Mouse (Mus musculus) layer of hippocampus, adult 9-11 months (tissue): ENCODE results near the gene Olfr16.

Experiments used
- DNase-seq: peaks from one replicate; pipeline ENCODE4 v3.0.0; 2022

The Olfr16 gene

GRCm38 (mm10) chr1:172950160-172950559, at the start of gene Olfr16:
TSS of gene Olfr16 (plus strand) at chr1:172950409.
- DNase-seq = no peak

DNA sequence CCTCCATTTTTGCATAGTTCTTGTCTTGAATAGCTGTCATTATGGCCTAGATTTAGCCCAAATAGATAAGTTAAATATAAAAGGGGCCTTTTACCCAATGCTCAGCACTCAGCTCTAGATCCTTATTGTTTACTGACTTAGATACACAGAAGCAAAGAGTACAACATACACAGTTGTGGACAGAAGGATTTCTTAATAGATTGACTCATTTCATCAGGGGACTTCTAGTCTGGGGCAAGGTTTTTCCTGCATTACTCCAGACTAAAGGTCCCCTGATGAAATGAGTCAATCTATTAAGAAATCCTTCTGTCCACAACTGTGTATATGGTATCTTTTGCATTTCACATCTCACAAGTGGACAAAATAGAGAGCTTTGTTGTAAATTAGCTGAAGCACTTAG, 46.9 kb upstream of the Olfr16 start:
- no peak for DNase-seq

DNA sequence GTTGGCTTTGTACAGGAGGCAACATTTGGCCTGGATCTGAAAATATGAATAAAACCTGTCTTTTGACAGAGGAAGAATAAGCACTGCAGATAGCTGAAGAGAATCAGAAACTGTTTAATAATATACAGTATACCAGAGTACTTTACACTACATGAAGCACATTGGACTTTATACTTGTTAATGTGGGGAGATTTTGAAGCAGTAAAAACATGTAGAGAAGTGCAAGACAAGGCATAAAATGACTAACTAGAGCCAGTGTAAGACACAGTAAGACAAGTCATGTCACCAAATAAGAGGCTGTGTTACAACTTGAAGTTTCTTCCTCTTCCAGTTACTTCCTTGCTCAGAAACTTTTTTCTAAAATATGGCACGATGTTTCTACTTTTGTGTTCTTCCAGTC, 33.1 kb upstream of the Olfr16 start:
- no peak for DNase-seq

DNA sequence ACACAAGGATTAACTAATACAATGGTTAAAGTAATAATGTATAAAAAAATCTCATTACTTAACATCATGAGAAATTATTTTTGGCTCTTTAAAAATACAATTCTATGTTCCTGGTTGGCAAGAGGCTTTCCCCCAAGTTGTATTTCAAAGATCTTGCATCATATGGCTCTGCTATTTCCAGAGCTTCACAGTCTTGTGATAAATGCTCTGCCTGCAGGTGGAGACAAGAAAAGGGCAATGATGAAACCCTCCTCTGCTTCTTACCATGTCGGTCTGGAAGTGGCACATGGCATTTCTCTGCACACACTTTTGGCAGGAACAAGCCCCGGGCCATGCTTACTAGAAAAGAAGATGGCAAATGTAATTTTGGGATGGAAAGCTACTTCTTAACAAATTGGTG, 31.8 kb upstream of the Olfr16 start:
- peak; percentile 3 for DNase-seq

DNA sequence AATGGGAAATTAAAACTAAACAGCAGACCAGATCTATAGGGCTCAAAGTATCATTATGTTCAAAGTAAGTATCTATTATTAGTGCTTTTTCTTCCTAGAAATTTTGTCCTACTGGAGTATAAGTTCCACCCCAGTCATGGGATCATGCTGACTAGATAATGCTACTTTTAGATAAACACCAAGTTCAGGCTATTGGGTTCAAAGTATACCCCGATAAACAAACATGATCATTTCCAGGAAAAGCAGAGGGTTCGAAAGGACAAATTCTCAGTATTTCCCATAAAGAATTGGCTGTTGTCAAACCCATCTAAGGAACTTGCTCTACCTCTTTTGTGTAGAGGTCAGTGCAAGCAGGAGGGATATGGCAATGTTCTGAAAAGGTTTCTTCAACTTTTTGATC, 18.0 kb upstream of the Olfr16 start:
- DNase-seq = no peak

- DNase-seq = no peak
Observed at GRCm38 (mm10) chr1:172951171-172951720, 1.0 kb downstream of the Olfr16 start.

DNA sequence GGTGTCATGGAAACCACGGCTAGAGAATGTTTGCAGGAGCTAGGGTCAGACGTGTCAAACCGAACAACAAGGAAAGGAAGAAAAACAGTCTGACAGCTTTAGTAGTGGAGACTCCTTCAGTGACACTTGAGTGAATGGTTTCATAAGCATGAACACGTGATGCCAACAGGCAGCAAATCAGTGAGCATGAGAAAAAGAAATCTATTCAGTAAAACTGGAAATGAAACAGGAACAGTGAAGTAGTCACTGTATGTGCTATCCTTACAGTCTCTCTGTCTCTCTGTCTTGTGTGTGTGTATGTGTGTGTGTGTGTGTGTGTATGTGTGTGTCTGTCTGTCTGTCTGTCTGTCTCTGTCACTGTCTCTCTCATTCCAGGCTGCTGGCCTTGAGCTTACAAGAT, 5.2 kb downstream of the Olfr16 start:
- DNase-seq = no peak

DNA sequence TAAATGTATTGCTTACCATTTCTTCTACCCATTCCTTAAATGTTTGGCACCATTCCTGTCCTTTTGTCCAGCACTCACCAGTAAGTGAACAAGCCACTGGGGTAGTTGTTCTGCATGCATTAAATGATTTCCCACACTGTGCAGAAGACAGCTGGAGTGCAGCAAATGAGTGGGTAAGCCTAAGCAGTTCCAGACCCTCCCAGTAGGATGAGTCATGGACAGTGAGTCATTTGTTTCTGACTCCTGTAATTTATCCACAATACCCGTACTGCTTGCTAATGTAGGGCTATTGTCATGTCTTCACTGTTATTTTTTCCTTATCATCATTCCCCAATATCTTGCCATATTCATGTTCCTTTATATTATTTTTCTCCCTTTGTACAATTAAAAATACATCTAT, 10.2 kb downstream of the Olfr16 start:
- DNase-seq = peak; percentile 63

DNA sequence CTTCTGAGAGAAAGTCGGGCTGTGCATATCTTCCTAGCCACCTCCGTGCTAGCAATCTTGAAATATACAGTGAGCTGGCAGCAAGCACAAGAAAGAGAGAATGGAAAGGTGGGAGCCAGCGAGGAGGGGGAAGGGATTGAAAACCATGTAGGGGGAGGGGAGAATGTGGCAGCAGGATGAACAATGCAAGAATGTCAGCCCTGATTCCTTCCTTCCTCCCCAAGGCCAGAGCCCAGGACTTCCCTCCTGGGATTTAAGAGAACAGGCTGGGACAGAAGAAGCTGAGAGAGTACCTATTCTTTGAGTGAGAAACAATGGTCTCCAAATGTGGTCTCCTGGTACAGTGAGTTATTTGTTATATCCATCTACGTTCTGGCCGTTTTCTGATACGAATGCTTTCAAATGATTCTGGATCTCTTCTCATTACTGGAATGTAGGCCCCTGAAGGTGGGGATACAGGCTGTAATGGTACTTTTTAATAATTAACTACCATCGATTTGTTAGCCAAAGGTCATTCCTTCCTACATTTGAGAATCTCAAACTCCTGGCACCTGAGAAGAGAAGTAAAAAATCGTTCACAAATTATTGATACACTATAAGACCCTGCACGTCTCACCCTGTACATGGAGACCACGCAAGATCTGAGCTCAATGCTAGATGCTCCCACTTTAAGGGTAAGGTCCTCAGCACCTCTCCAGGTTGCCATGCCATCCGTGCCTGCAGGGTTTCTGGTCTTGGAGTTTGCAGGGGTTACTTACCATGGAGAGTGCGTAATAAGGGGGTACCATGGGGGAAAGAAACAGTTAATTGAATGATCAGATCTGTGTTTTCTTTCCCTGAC, 39.8 kb downstream of the Olfr16 start:
- no peak for DNase-seq

DNA sequence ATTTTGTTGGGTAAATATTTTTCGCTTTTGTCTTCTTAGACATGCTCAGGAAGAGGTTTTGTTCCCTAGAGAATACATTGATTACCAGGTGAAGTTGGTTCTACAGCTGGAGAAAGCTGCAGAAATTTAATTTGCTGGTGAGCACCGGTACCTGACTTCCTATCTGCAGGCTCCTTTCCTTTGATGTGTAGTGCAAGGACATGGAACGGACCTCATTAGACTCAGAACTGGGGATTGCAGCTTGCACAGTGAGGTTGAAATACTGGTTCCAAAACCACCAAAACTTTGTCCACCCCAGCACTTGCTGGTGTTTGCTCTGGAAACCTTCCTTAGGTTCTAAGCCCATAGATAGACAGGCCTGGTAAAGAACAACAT, 40.4 kb downstream of the Olfr16 start:
- no peak for DNase-seq
